Mouse (Mus musculus): ENCODE measurements around the gene 9530068E07Rik. TPM values are rescaled to one million over a fixed set of nuclear protein-coding genes. Genes with fewer than 3 reads are reported as not detected.

Gene 9530068E07Rik
- polyA plus RNA-seq, 1 experiment from 2014 or later, result 205 TPM

GRCm38 (mm10) chr11:52402566-52402965 is 6.3 kb downstream of the 9530068E07Rik start:
- Histone ChIP-seq H3K27ac (ENCODE audit: low read length) (no peak overlapping the region), H3K4me1 (ENCODE audit: control insufficient read depth, insufficient read depth, low read length) (peaks cover 8% of the 10 kb centered on the region), H3K9me3 (replicated peaks; ENCODE audit: control insufficient read depth, low read length) (no peaks in the 10 kb centered on the region), H3K27me3 (ENCODE audit: control insufficient read depth, insufficient read depth, low read length) (no peaks in the 10 kb centered on the region), H3K4me2 (ENCODE audit: low read depth, low read length) (no peak overlapping the region), H3K36me3 (ENCODE audit: control insufficient read depth, insufficient read depth) (peaks cover 32% of the 10 kb centered on the region), H3K4me3 (ENCODE audit: low read length) (no peak overlapping the region), H3K9ac (ENCODE audit: low read length) (no peak overlapping the region)
- 8% methylated on average over 1 of the region's 1 CpGs for WGBS
- no peak for ATAC-seq (replicated peaks; ENCODE audit: extremely low read depth, insufficient read depth, low FRiP score)

- Histone ChIP-seq H3K27ac (ENCODE audit: low read length) (no peak overlapping the region), H3K4me2 (ENCODE audit: low read depth, low read length) (no peak overlapping the region), H3K9ac (ENCODE audit: low read length) (no peak overlapping the region), H3K27me3 (ENCODE audit: control insufficient read depth, insufficient read depth, low read length) (no peaks in the 10 kb centered on the region), H3K36me3 (ENCODE audit: control insufficient read depth, insufficient read depth) (peaks cover 43% of the 10 kb centered on the region), H3K4me3 (ENCODE audit: low read length) (no peak overlapping the region), H3K4me1 (ENCODE audit: control insufficient read depth, insufficient read depth, low read length) (peaks cover 19% of the 10 kb centered on the region), H3K9me3 (replicated peaks; ENCODE audit: control insufficient read depth, low read length) (no peaks in the 10 kb centered on the region)
- no peak for ATAC-seq (replicated peaks; ENCODE audit: extremely low read depth, insufficient read depth, low FRiP score)
- WGBS, result 88% methylated on average over 5 of the region's 5 CpGs
These were observed 8.0 kb downstream of the 9530068E07Rik start for GRCm38 (mm10) chr11:52404209-52404608.

GRCm38 (mm10) chr11:52405196-52405688 is 9.0 kb downstream of the 9530068E07Rik start:
- Histone ChIP-seq H3K27ac (ENCODE audit: low read length) (no peak overlapping the region), H3K9ac (ENCODE audit: low read length) (no peak overlapping the region), H3K36me3 (ENCODE audit: control insufficient read depth, insufficient read depth) (peaks cover 43% of the 10 kb centered on the region), H3K4me3 (ENCODE audit: low read length) (no peak overlapping the region), H3K9me3 (replicated peaks; ENCODE audit: control insufficient read depth, low read length) (no peaks in the 10 kb centered on the region), H3K4me1 (ENCODE audit: control insufficient read depth, insufficient read depth, low read length) (peaks cover 25% of the 10 kb centered on the region), H3K27me3 (ENCODE audit: control insufficient read depth, insufficient read depth, low read length) (no peaks in the 10 kb centered on the region), H3K4me2 (ENCODE audit: low read depth, low read length) (no peak overlapping the region)
- WGBS, result 72% methylated on average over 9 of the region's 9 CpGs
- ATAC-seq (replicated peaks; ENCODE audit: extremely low read depth, insufficient read depth, low FRiP score), result no peak

GRCm38 (mm10) chr11:52409316-52409715 is 13.1 kb downstream of the 9530068E07Rik start:
- ATAC-seq (replicated peaks; ENCODE audit: extremely low read depth, insufficient read depth, low FRiP score), result peak; percentile 46; the same call in 1 of the 2 replicates
- H3K27ac ChIP-seq (ENCODE audit: low read length), result peak overlapping the region; percentile 71
- peaks cover 36% of the 10 kb centered on the region for H3K36me3 ChIP-seq (ENCODE audit: control insufficient read depth, insufficient read depth)
- WGBS, result 23% methylated on average over 5 of the region's 5 CpGs
- H3K9ac ChIP-seq (ENCODE audit: low read length), result no peak overlapping the region; the same call in 1 of the 2 replicates
- H3K4me1 ChIP-seq (ENCODE audit: control insufficient read depth, insufficient read depth, low read length), result peaks cover 17% of the 10 kb centered on the region
- H3K9me3 ChIP-seq (replicated peaks; ENCODE audit: control insufficient read depth, low read length), result no peaks in the 10 kb centered on the region
- H3K27me3 ChIP-seq (ENCODE audit: control insufficient read depth, insufficient read depth, low read length), result no peaks in the 10 kb centered on the region
- H3K4me2 ChIP-seq (ENCODE audit: low read depth, low read length), result no peak overlapping the region; the same call in 1 of the 2 replicates
- H3K4me3 ChIP-seq (ENCODE audit: low read length), result no peak overlapping the region

GRCm38 (mm10) chr11:52418358-52418757 is 22.1 kb downstream of the 9530068E07Rik start:
- H3K36me3 ChIP-seq (ENCODE audit: control insufficient read depth, insufficient read depth), result no peaks in the 10 kb centered on the region
- H3K9me3 ChIP-seq (replicated peaks; ENCODE audit: control insufficient read depth, low read length), result no peaks in the 10 kb centered on the region
- peak; percentile 41; the same call in 1 of the 2 replicates for ATAC-seq (replicated peaks; ENCODE audit: extremely low read depth, insufficient read depth, low FRiP score)
- no peak overlapping the region for H3K27ac ChIP-seq (ENCODE audit: low read length)
- H3K4me2 ChIP-seq (ENCODE audit: low read depth, low read length), result no peak overlapping the region
- no peaks in the 10 kb centered on the region for H3K27me3 ChIP-seq (ENCODE audit: control insufficient read depth, insufficient read depth, low read length)
- H3K4me1 ChIP-seq (ENCODE audit: control insufficient read depth, insufficient read depth, low read length), result no peaks in the 10 kb centered on the region
- H3K9ac ChIP-seq (ENCODE audit: low read length), result no peak overlapping the region
- no peak overlapping the region for H3K4me3 ChIP-seq (ENCODE audit: low read length)
- WGBS, result 56% methylated on average over 5 of the region's 5 CpGs

- 57% methylated on average over 5 of the region's 5 CpGs for WGBS
- Histone ChIP-seq H3K36me3 (ENCODE audit: control insufficient read depth, insufficient read depth) (no peaks in the 10 kb centered on the region), H3K27me3 (ENCODE audit: control insufficient read depth, insufficient read depth, low read length) (no peaks in the 10 kb centered on the region), H3K4me3 (ENCODE audit: low read length) (no peak overlapping the region), H3K9me3 (replicated peaks; ENCODE audit: control insufficient read depth, low read length) (no peaks in the 10 kb centered on the region), H3K27ac (ENCODE audit: low read length) (no peak overlapping the region), H3K4me1 (ENCODE audit: control insufficient read depth, insufficient read depth, low read length) (no peaks in the 10 kb centered on the region), H3K9ac (ENCODE audit: low read length) (no peak overlapping the region), H3K4me2 (ENCODE audit: low read depth, low read length) (no peak overlapping the region)
- ATAC-seq (replicated peaks; ENCODE audit: extremely low read depth, insufficient read depth, low FRiP score), result no peak
These were observed 23.0 kb downstream of the 9530068E07Rik start for GRCm38 (mm10) chr11:52419246-52419645.

GRCm38 (mm10) chr11:52419861-52420260 is 23.6 kb downstream of the 9530068E07Rik start:
- 71% methylated on average over 7 of the region's 7 CpGs for WGBS
- Histone ChIP-seq H3K27ac (ENCODE audit: low read length) (no peak overlapping the region), H3K4me2 (ENCODE audit: low read depth, low read length) (no peak overlapping the region), H3K36me3 (ENCODE audit: control insufficient read depth, insufficient read depth) (no peaks in the 10 kb centered on the region), H3K4me1 (ENCODE audit: control insufficient read depth, insufficient read depth, low read length) (no peaks in the 10 kb centered on the region), H3K4me3 (ENCODE audit: low read length) (no peak overlapping the region), H3K9ac (ENCODE audit: low read length) (no peak overlapping the region), H3K9me3 (replicated peaks; ENCODE audit: control insufficient read depth, low read length) (no peaks in the 10 kb centered on the region), H3K27me3 (ENCODE audit: control insufficient read depth, insufficient read depth, low read length) (no peaks in the 10 kb centered on the region)
- no peak for ATAC-seq (replicated peaks; ENCODE audit: extremely low read depth, insufficient read depth, low FRiP score)

GRCm38 (mm10) chr11:52420296-52421052 is 24.2 kb downstream of the 9530068E07Rik start:
- WGBS, result 73% methylated on average over 12 of the region's 12 CpGs
- no peaks in the 10 kb centered on the region for H3K4me1 ChIP-seq (ENCODE audit: control insufficient read depth, insufficient read depth, low read length)
- H3K27ac ChIP-seq (ENCODE audit: low read length), result no peak overlapping the region
- no peak for ATAC-seq (replicated peaks; ENCODE audit: extremely low read depth, insufficient read depth, low FRiP score)
- H3K4me2 ChIP-seq (ENCODE audit: low read depth, low read length), result no peak overlapping the region
- H3K9me3 ChIP-seq (replicated peaks; ENCODE audit: control insufficient read depth, low read length), result no peaks in the 10 kb centered on the region
- no peaks in the 10 kb centered on the region for H3K36me3 ChIP-seq (ENCODE audit: control insufficient read depth, insufficient read depth)
- H3K9ac ChIP-seq (ENCODE audit: low read length), result no peak overlapping the region
- H3K4me3 ChIP-seq (ENCODE audit: low read length), result no peak overlapping the region
- H3K27me3 ChIP-seq (ENCODE audit: control insufficient read depth, insufficient read depth, low read length), result no peaks in the 10 kb centered on the region

- Histone ChIP-seq H3K9ac (ENCODE audit: low read length) (no peak overlapping the region), H3K27me3 (ENCODE audit: control insufficient read depth, insufficient read depth, low read length) (no peaks in the 10 kb centered on the region), H3K36me3 (ENCODE audit: control insufficient read depth, insufficient read depth) (no peaks in the 10 kb centered on the region), H3K4me3 (ENCODE audit: low read length) (no peak overlapping the region), H3K4me2 (ENCODE audit: low read depth, low read length) (no peak overlapping the region), H3K4me1 (ENCODE audit: control insufficient read depth, insufficient read depth, low read length) (no peaks in the 10 kb centered on the region), H3K9me3 (replicated peaks; ENCODE audit: control insufficient read depth, low read length) (no peaks in the 10 kb centered on the region), H3K27ac (ENCODE audit: low read length) (no peak overlapping the region)
- no peak for ATAC-seq (replicated peaks; ENCODE audit: extremely low read depth, insufficient read depth, low FRiP score)
- WGBS, result 34% methylated on average over 12 of the region's 12 CpGs
These were observed 25.0 kb downstream of the 9530068E07Rik start for GRCm38 (mm10) chr11:52421053-52421778.

Measured in heart, embryonic 16.5 days (tissue).